Comparison of ENCODE assay signal across 13 mouse cellular contexts in genomic region chr11:57583636-57584277, GRCm38 (mm10).
A peak's percentile ranks its signal among the peaks of the same experiment; 100 is the strongest.
DNase-seq lines count a peak whose midpoint lies in the region; ATAC-seq and TF ChIP-seq lines count a peak whose summit lies in the region.
"Had no signal": no experiment of that assay in that cellular context is flagged by ENCODE, and none has a peak within 500 bp of the region (broad histone marks: within the 10 kb centered on the region; RNA-seq: fewer than 3 reads in every experiment).

No protein-coding gene starts in this region.

- H3K36me3 ChIP-seq in neural tube, embryonic 11.5 days (ENCODE audit: control insufficient read depth, insufficient read depth, low read length) = no peaks in the 10 kb centered on the region
- H3K36me3 ChIP-seq in forebrain, embryonic 13.5 days (ENCODE audit: poor library complexity, severe bottlenecking) = no peaks in the 10 kb centered on the region
- H3K36me3 ChIP-seq in limb, embryonic 10.5 days = no peaks in the 10 kb centered on the region
- no peaks in the 10 kb centered on the region for H3K36me3 ChIP-seq in midbrain, postnatal 0 days (ENCODE audit: insufficient read depth, low read length)
- H3K36me3 ChIP-seq: kidney, embryonic 15.5 days; limb, embryonic 15.5 days had no signal

- H3K9ac ChIP-seq in neural tube, embryonic 11.5 days (ENCODE audit: low read length) = no peak overlapping the region
- peak overlapping the region; percentile 43; the same call in 1 of the 2 replicates for H3K9ac ChIP-seq in forebrain, embryonic 13.5 days
- no peak overlapping the region for H3K9ac ChIP-seq in midbrain, postnatal 0 days (replicated peaks; ENCODE audit: low read length, poor library complexity, severe bottlenecking)
- H3K9ac ChIP-seq: kidney, embryonic 15.5 days; limb, embryonic 15.5 days had no signal

- H3K9me3 ChIP-seq in neural tube, embryonic 11.5 days (ENCODE audit: control insufficient read depth, low read length) = no peaks in the 10 kb centered on the region
- H3K9me3 ChIP-seq in forebrain, embryonic 13.5 days (replicated peaks) = no peaks in the 10 kb centered on the region
- no peaks in the 10 kb centered on the region for H3K9me3 ChIP-seq in limb, embryonic 10.5 days (replicated peaks)
- no peaks in the 10 kb centered on the region for H3K9me3 ChIP-seq in midbrain, postnatal 0 days (ENCODE audit: low read length)
- H3K9me3 ChIP-seq: kidney, embryonic 15.5 days; limb, embryonic 15.5 days had no signal

- peak; percentile 53; the same call in 1 of the 2 replicates for ATAC-seq in neural tube, embryonic 11.5 days (ENCODE audit: insufficient read depth, low FRiP score, low TSS enrichment)
- ATAC-seq in forebrain, embryonic 13.5 days = no peak
- no peak for ATAC-seq in midbrain, postnatal 0 days (ENCODE audit: low FRiP score)

- WGBS in neural tube, embryonic 11.5 days = 24% methylated on average over 7 of the region's 7 CpGs
- 14% methylated on average over 7 of the region's 7 CpGs for WGBS in forebrain, embryonic 13.5 days
- WGBS in limb, embryonic 10.5 days = 33% methylated on average over 7 of the region's 7 CpGs
- 14% methylated on average over 7 of the region's 7 CpGs for WGBS in midbrain, postnatal 0 days

- H3K27me3 ChIP-seq in neural tube, embryonic 11.5 days (ENCODE audit: control insufficient read depth, insufficient read depth, low read length) = no peaks in the 10 kb centered on the region
- peaks cover 28% of the 10 kb centered on the region for H3K27me3 ChIP-seq in forebrain, embryonic 13.5 days
- H3K27me3 ChIP-seq in limb, embryonic 10.5 days (ENCODE audit: low read depth, poor library complexity, severe bottlenecking) = no peaks in the 10 kb centered on the region
- no peaks in the 10 kb centered on the region for H3K27me3 ChIP-seq in midbrain, postnatal 0 days (ENCODE audit: insufficient read depth, low read length)
- H3K27me3 ChIP-seq: kidney, embryonic 15.5 days; limb, embryonic 15.5 days had no signal

- H3K4me2 ChIP-seq in neural tube, embryonic 11.5 days (ENCODE audit: low read depth) = no peak overlapping the region
- H3K4me2 ChIP-seq in forebrain, embryonic 13.5 days = peak overlapping the region; percentile 34
- no peak overlapping the region for H3K4me2 ChIP-seq in midbrain, postnatal 0 days (ENCODE audit: low read depth, low read length, poor library complexity, severe bottlenecking)
- H3K4me2 ChIP-seq: kidney, embryonic 15.5 days; limb, embryonic 15.5 days had no signal

- peaks cover 9% of the 10 kb centered on the region for H3K4me1 ChIP-seq in neural tube, embryonic 11.5 days (ENCODE audit: control insufficient read depth, insufficient read depth, low read length)
- H3K4me1 ChIP-seq in forebrain, embryonic 13.5 days = peaks cover 31% of the 10 kb centered on the region
- H3K4me1 ChIP-seq in limb, embryonic 10.5 days = peaks cover 18% of the 10 kb centered on the region
- H3K4me1 ChIP-seq in midbrain, postnatal 0 days (ENCODE audit: insufficient read depth, low read length) = peaks cover 16% of the 10 kb centered on the region; the same call in 1 of the 2 replicates

- H3K4me3 ChIP-seq in neural tube, embryonic 11.5 days (ENCODE audit: low read depth, low read length) = no peak overlapping the region
- no peak overlapping the region for H3K4me3 ChIP-seq in forebrain, embryonic 13.5 days
- no peak overlapping the region for H3K4me3 ChIP-seq in limb, embryonic 10.5 days
- H3K4me3 ChIP-seq in midbrain, postnatal 0 days (ENCODE audit: low read depth, low read length) = no peak overlapping the region
- H3K4me3 ChIP-seq: erythroblast, embryonic 14.5 days; kidney, embryonic 15.5 days; limb, embryonic 15.5 days had no signal

- DNase-seq in neural tube, embryonic 11.5 days (ENCODE audit: low spot score) = no peak
- DNase-seq in neural tube, embryonic 10.5 days (ENCODE audit: extremely low spot score, low spot score) = no peak
- DNase-seq in limb, embryonic 10.5 days (ENCODE audit: low spot score) = no peak
- DNase-seq in midbrain, postnatal 0 days (ENCODE audit: low spot score) = no peak
- DNase-seq in cerebellum, adult 11-12 months = no peak
- no peak for DNase-seq in urinary bladder, postnatal 10 days (ENCODE audit: low spot score)
- DNase-seq: cerebellum, adult 11 months; gastrocnemius, postnatal 10 days; layer of hippocampus, adult 9-11 months had no signal

- 0 out of 2 replicates have a peak overlapping the region, but pooled peaks have one; percentile 11 for H3K27ac ChIP-seq in neural tube, embryonic 11.5 days (ENCODE audit: low read depth, low read length)
- peak overlapping the region; percentile 69 for H3K27ac ChIP-seq in forebrain, embryonic 13.5 days
- 0 out of 2 replicates have a peak overlapping the region, but pooled peaks have one; percentile 11 for H3K27ac ChIP-seq in limb, embryonic 10.5 days
- 0 out of 2 replicates have a peak overlapping the region, but pooled peaks have one; percentile 12 for H3K27ac ChIP-seq in midbrain, postnatal 0 days (ENCODE audit: low read depth, low read length)
- H3K27ac ChIP-seq: kidney, embryonic 15.5 days; limb, embryonic 15.5 days had no signal

- TF ChIP-seq CTCF in midbrain, postnatal 0 days (IDR thresholded peaks at IDR 0.05) = no peak

Comparison
In these comparisons a context has a peak if more than half of its experiments do, and no peak if none do; other contexts are left out.
1. H3K27ac ChIP-seq: peak in every context shown above with its lines; median percentile 69 in forebrain, embryonic 13.5 days; 12 in midbrain, postnatal 0 days; 11 in neural tube, embryonic 11.5 days; 11 in limb, embryonic 10.5 days.